Mouse (Mus musculus) olfactory bulb, adult 2 months (tissue): ENCODE measurements around the gene Timeless. TPM values are rescaled to one million over a fixed set of nuclear protein-coding genes. Genes with fewer than 3 reads are reported as not detected.

Experiments
- H3K27ac ChIP-seq: fragments of 200-500 bp; 2 replicates; pipeline ENCODE4 v1.5.1; 2012; ENCODE audit warnings: low read depth, low read length; ENCODE audit not compliant: insufficient read depth
- H3K4me1 ChIP-seq: fragments of 200-500 bp; 2 replicates; pipeline ENCODE4 v1.6.1; 2012; ENCODE audit warnings: low read length; ENCODE audit not compliant: control insufficient read depth, insufficient read depth
- H3K4me3 ChIP-seq: fragments of 200-500 bp; 2 replicates; pipeline ENCODE4 v1.5.1; 2012; ENCODE audit warnings: mild to moderate bottlenecking, low read depth, low read length, moderate library complexity; ENCODE audit not compliant: insufficient read depth
- CTCF ChIP-seq: fragments of 200-500 bp; IDR thresholded peaks from 2 replicates; pipeline ENCODE4 v1.5.1; 2012; ENCODE audit warnings: low read depth, mild to moderate bottlenecking, low read length, moderate library complexity; ENCODE audit not compliant: insufficient read depth
- POLR2A ChIP-seq: fragments of 200-500 bp; IDR thresholded peaks from 2 replicates; pipeline ENCODE4 v1.6.1; 2012; ENCODE audit warnings: mild to moderate bottlenecking, low read depth, low read length, moderate library complexity; ENCODE audit not compliant: insufficient read depth
- WGBS: fragments of 180-500 bp; shearing (Covaris S2); methylation state at CpG from one replicate; pipeline ENCODE4 v1.1.7; 2018; 5-methylcytosine and 5-hydroxymethylcytosine counted together
- polyA plus RNA-seq: library from polyadenylated mRNA; stranded (reverse); fragments of >200 nt; gene quantifications from 2 replicates; pipeline ENCODE4 v1.2.4, GENCODE M21; 2012; ENCODE audit warnings: low replicate concordance; ENCODE audit not compliant: missing spikeins, insufficient read depth, insufficient read length

Gene Timeless
- polyA plus RNA-seq, 1 experiment = not detected

GRCm38 (mm10) chr10:128194024-128194550 is 37.8 kb upstream of the Timeless start, which contains the start of gene Gls2:
TSS of gene Gls2 (plus strand) at chr10:128194457.
- WGBS = under 1% methylated on average over 46 of the region's 46 CpGs
- no peaks in the 10 kb centered on the region for H3K4me1 ChIP-seq
- H3K27ac ChIP-seq = peak within 1 kb of the TSS; percentile 19; the same call in 1 of the 2 replicates
- TF ChIP-seq POLR2A (peak; percentile 45; the same call in 1 of the 2 replicates), CTCF (no peak)
- H3K4me3 ChIP-seq = peak within 1 kb of the TSS; percentile 87

GRCm38 (mm10) chr10:128194551-128195461 is 37.1 kb upstream of the Timeless start:
- peak overlapping the region; percentile 87 for H3K4me3 ChIP-seq
- H3K4me1 ChIP-seq = no peaks in the 10 kb centered on the region
- H3K27ac ChIP-seq = peak overlapping the region; percentile 19; the same call in 1 of the 2 replicates
- TF ChIP-seq POLR2A = 0 out of 2 replicates have a peak, but pooled peaks have one; percentile 22
- no peak for TF ChIP-seq CTCF
- 2% methylated on average over 75 of the region's 79 CpGs for WGBS

- no peak overlapping the region for H3K4me3 ChIP-seq
- no peak overlapping the region for H3K27ac ChIP-seq
- TF ChIP-seq POLR2A = no peak
- no peak for TF ChIP-seq CTCF
- no peaks in the 10 kb centered on the region for H3K4me1 ChIP-seq
- WGBS = 86% methylated on average over 6 of the region's 6 CpGs
Measured at GRCm38 (mm10) chr10:128201856-128202255, 30.0 kb upstream of the Timeless start.

GRCm38 (mm10) chr10:128204941-128205340 is 26.9 kb upstream of the Timeless start:
- H3K4me1 ChIP-seq = no peaks in the 10 kb centered on the region
- H3K27ac ChIP-seq = no peak overlapping the region
- TF ChIP-seq POLR2A = no peak
- TF ChIP-seq CTCF = no peak
- WGBS = 91% methylated on average over 15 of the region's 15 CpGs
- no peak overlapping the region for H3K4me3 ChIP-seq

- WGBS = 87% methylated on average over 10 of the region's 10 CpGs
Measured at GRCm38 (mm10) chr10:128208326-128208725, 23.5 kb upstream of the Timeless start.

DNA sequence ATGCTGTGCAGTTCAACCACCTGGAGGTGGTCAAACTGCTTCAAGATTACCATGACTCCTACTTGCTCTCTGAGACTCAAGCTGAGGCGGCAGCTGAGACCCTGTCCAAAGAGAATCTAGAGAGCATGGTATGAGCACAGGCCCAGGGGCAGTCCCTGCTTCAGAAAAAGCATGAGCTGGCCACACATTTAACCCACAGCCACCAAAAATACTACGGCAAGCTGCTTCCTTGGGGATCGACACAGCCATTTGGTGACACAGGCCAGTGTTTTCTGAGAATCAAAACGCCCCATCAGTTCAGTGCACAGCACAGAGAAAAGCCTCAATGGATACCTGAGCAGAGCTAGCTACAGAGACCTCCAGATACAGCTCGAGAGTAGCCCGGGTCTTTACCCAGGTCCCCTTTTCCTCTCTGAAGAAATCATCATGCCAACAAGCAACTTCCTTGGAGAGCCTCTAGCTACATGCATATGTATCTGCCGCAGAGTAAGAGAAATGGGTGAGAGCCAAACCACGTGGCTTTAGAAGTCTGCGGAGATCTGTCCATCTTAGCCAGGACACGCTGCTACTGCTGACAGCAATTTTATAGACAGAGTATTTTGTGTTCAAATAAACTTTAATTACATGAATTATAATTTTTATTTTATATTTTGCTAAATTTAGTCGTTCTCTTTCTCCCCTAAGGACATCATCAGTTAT is 22.4 kb upstream of the Timeless start:
- TF ChIP-seq POLR2A = no peak
- TF ChIP-seq CTCF = no peak
- 92% methylated on average over 11 of the region's 11 CpGs for WGBS

More at GRCm38 (mm10) chr10:128208326-128208725, 23.5 kb upstream of the Timeless start:
- TF ChIP-seq POLR2A = no peak
- TF ChIP-seq CTCF = no peak
- Histone ChIP-seq H3K4me1 (peaks cover 9% of the 10 kb centered on the region), H3K27ac (no peak overlapping the region), H3K4me3 (no peak overlapping the region)

GRCm38 (mm10) chr10:128210131-128210530 is 21.7 kb upstream of the Timeless start:
- Histone ChIP-seq H3K4me3 (no peak overlapping the region), H3K27ac (no peak overlapping the region), H3K4me1 (peaks cover 9% of the 10 kb centered on the region)
- WGBS = 84% methylated on average over 2 of the region's 2 CpGs
- TF ChIP-seq CTCF (no peak), POLR2A (no peak)

More for the DNA sequence above, 22.4 kb upstream of the Timeless start:
- peaks cover 9% of the 10 kb centered on the region for H3K4me1 ChIP-seq
- no peak overlapping the region for H3K27ac ChIP-seq
- H3K4me3 ChIP-seq = no peak overlapping the region

GRCm38 (mm10) chr10:128210954-128211353 is 20.9 kb upstream of the Timeless start:
- 15% methylated on average over 14 of the region's 14 CpGs for WGBS
- peak overlapping the region; percentile 62 for H3K4me3 ChIP-seq
- no peak overlapping the region for H3K27ac ChIP-seq
- H3K4me1 ChIP-seq = peaks cover 9% of the 10 kb centered on the region
- no peak for TF ChIP-seq POLR2A
- no peak for TF ChIP-seq CTCF
